Mouse (Mus musculus): Measurements from ENCODE around the gene Lrp1. TPM values are rescaled to one million over a fixed set of nuclear protein-coding genes. Genes with fewer than 3 reads are reported as not detected.
A peak's percentile ranks its signal among the peaks of the same experiment; 100 is the strongest.

The Lrp1 gene
- polyA plus RNA-seq (2015; fragmentation: Nextera tagmentation; extraction: Ambion mirVana), result 117 and 119 TPM in 2 replicates

GRCm38 (mm10) chr10:127620406-127621190 is at the start of gene Lrp1:
Gene Lrp1 (minus strand): TSS chr10:127621148.
- Histone ChIP-seq H3K27me3 (replicated peaks) (no peaks in the 10 kb centered on the region), H3K9ac (peak within 1 kb of the TSS; percentile 96), H3K9me3 (no peaks in the 10 kb centered on the region), H3K4me2 (peak within 1 kb of the TSS; percentile 96), H3K4me3 (peak within 1 kb of the TSS; percentile 91), H3K36me3 (replicated peaks) (no peaks in the 10 kb centered on the region), H3K4me1 (peaks cover 51% of the 10 kb centered on the region), H3K27ac (peak within 1 kb of the TSS; percentile 88)
- ATAC-seq (replicated peaks), result peak; percentile 81
- under 1% methylated on average over 21 of the region's 32 CpGs for WGBS

DNA sequence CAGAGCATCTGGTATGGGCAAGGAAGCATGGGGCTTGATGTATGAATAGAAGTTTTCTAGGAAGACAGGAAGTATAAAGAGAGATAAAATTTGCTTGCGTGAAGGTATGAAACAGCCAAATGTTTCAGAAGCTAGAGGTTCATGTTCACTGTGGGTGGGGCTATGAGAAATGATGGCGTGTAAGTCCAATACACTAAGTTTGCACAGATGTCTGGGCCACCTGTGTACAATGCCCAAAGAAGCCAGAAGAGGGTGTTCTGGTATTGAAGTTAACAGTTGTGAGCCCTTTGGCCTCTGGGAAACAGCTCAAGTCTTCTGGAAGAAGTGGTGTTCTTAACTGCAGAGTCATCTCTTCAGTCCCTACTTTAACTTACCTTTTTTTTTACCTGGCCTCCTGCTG is 49.2 kb upstream of the Lrp1 start:
- no peak overlapping the region for H3K27ac ChIP-seq
- 92% methylated on average over 2 of the region's 2 CpGs for WGBS
- no peaks in the 10 kb centered on the region for H3K36me3 ChIP-seq (replicated peaks)
- ATAC-seq (replicated peaks), result no peak
- H3K4me3 ChIP-seq, result no peak overlapping the region
- H3K4me2 ChIP-seq, result no peak overlapping the region
- H3K4me1 ChIP-seq, result peaks cover 34% of the 10 kb centered on the region
- peaks cover 20% of the 10 kb centered on the region for H3K27me3 ChIP-seq (replicated peaks)
- no peaks in the 10 kb centered on the region for H3K9me3 ChIP-seq
- H3K9ac ChIP-seq, result no peak overlapping the region

DNA sequence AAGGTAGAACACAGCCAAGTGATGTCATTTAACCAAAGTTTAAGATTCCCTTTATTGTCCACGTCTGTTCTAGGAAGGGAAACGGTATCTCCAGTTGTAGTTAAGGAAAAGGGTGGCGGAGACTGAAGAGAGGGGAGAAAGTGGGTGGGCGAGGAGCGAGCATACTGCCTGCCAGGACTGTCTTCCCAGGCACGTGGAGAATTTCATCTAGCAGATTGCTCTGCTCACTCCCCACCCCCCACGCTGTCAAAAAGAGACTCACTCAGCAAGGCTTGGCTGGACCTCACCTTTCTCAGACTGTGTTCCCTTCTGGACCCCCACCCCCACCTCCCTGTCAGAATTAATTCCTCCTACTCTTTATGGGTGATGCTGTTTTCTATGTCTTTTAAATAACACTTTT is 48.2 kb upstream of the Lrp1 start:
- peaks cover 34% of the 10 kb centered on the region for H3K4me1 ChIP-seq
- H3K4me3 ChIP-seq, result no peak overlapping the region
- peak overlapping the region; percentile 93; the same call in 1 of the 2 replicates for H3K4me2 ChIP-seq
- no peaks in the 10 kb centered on the region for H3K9me3 ChIP-seq
- H3K27me3 ChIP-seq (replicated peaks), result peaks cover 30% of the 10 kb centered on the region
- no peaks in the 10 kb centered on the region for H3K36me3 ChIP-seq (replicated peaks)
- WGBS, result 30% methylated on average over 7 of the region's 7 CpGs
- no peak for ATAC-seq (replicated peaks)
- H3K27ac ChIP-seq, result no peak overlapping the region
- H3K9ac ChIP-seq, result no peak overlapping the region

DNA sequence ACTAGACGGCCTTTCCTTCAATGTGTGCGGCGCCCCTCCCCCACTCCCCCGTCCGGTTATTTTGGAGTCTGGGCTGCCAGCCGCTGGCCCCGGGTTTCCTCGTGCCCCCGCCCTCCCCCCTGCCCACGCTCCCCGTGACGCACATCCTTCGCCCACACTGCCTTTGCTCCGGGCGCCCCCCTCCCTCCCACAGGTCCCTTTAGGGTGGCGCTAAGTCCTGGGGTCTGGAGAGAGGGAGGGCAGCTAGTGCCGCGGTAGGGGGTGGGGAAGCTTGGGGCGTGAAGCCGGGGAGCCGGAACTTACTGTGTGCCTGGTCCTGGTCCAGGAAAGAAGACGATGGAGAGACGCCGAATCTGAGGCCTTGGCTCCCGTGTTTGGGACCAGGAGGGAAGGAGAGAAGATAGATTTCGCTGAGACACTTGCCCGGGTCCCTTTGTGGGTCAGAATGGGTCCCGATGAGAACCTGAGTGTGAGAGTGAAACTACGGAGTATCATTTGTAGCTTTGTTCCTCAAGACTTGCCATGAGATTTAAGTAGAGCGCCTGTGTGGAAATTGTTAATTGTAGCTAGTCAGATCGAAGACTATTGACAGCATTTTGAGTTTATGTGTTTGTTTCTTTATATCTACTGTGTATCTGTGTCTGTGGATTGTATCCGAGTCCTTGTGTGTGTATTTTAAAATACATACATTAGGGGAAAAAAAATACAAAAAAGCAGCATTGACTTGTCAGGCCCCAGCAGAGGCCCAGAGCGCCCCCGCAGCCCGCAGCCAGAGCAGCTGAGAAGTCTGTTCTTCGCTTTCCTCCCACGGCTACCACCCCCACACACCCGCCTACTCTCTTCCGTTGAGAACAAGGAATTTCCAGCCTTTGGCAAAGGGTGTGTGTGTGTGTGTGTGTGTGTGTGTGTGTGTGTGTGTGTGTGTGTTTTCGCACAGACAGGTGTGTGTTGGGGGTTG is 47.4 kb upstream of the Lrp1 start, which contains the start of gene Nab2:
Gene Nab2, minus strand, starts transcription at position 476 of the 958 bp plus-strand sequence.
- 0 out of 2 replicates have a peak, but pooled peaks have one; percentile 31 for ATAC-seq (replicated peaks)
- peaks cover 38% of the 10 kb centered on the region for H3K27me3 ChIP-seq (replicated peaks)
- peaks cover 34% of the 10 kb centered on the region for H3K4me1 ChIP-seq
- H3K4me2 ChIP-seq, result peak within 1 kb of the TSS; percentile 93
- peak within 1 kb of the TSS; percentile 55; the same call in 1 of the 2 replicates for H3K27ac ChIP-seq
- peak within 1 kb of the TSS; percentile 56 for H3K4me3 ChIP-seq
- H3K9me3 ChIP-seq, result no peaks in the 10 kb centered on the region
- H3K36me3 ChIP-seq (replicated peaks), result no peaks in the 10 kb centered on the region
- H3K9ac ChIP-seq, result 0 out of 2 replicates have a peak within 1 kb of the TSS, but pooled peaks have one; percentile 16
- WGBS, result 2% methylated on average over 40 of the region's 40 CpGs

GRCm38 (mm10) chr10:127667269-127668092 is 46.5 kb upstream of the Lrp1 start:
- Histone ChIP-seq H3K4me1 (peaks cover 39% of the 10 kb centered on the region), H3K27ac (peak overlapping the region; percentile 55; the same call in 1 of the 2 replicates), H3K4me3 (peak overlapping the region; percentile 56), H3K9ac (0 out of 2 replicates have a peak overlapping the region, but pooled peaks have one; percentile 49), H3K36me3 (replicated peaks) (no peaks in the 10 kb centered on the region), H3K4me2 (peak overlapping the region; percentile 93), H3K9me3 (no peaks in the 10 kb centered on the region), H3K27me3 (replicated peaks) (peaks cover 47% of the 10 kb centered on the region)
- ATAC-seq (replicated peaks), result no peak; the same call in 1 of the 2 replicates
- 3% methylated on average over 35 of the region's 35 CpGs for WGBS

DNA sequence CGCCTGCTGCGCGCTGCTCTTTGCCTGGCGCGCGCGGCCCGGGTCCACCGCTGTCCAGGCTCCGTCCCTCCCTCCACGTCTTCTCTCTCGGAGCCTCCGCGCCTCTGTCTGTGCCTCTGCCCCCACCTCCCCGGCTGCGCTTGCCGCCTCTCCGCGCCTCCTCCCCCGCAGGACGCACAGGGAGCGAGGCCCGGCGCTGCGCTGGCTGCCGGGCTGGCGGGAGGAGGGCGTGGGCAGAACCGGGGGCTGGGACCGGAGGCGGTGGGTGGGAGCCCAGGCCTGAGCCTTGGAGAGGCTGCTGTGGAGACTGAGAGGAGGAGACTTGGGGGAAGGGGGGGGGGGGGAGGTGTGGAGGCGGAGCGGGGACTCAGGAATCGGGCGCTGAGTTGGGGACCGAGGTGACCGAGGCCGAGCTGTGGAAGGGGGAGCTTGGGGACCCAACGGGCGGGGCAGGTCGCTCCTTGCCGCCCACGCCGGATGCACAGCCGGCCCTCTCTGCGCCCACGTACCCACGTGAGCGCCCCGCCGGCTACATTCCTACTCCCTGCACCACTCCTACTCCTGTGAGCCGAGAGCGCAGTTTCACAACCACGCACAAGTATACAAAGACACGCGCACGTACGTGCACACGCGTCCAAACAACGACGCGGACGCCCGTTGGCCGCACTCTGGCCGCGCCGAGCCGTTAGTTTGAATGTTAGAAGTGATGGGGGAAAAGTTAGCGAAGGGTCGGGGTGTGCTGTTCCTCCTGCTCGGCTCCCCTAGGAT is 45.7 kb upstream of the Lrp1 start, which contains the start of gene Nemp1:
Gene Nemp1, plus strand, starts transcription at position 401 of the 768 bp plus-strand sequence.
- Histone ChIP-seq H3K4me2 (peak within 1 kb of the TSS; percentile 93), H3K9me3 (no peaks in the 10 kb centered on the region), H3K4me1 (peaks cover 47% of the 10 kb centered on the region), H3K4me3 (peak within 1 kb of the TSS; percentile 56), H3K27me3 (replicated peaks) (peaks cover 55% of the 10 kb centered on the region), H3K27ac (peak within 1 kb of the TSS; percentile 55; the same call in 1 of the 2 replicates), H3K36me3 (replicated peaks) (no peaks in the 10 kb centered on the region), H3K9ac (peak within 1 kb of the TSS; percentile 49)
- ATAC-seq (replicated peaks), result peak; percentile 55
- WGBS, result under 1% methylated on average over 64 of the region's 73 CpGs

DNA sequence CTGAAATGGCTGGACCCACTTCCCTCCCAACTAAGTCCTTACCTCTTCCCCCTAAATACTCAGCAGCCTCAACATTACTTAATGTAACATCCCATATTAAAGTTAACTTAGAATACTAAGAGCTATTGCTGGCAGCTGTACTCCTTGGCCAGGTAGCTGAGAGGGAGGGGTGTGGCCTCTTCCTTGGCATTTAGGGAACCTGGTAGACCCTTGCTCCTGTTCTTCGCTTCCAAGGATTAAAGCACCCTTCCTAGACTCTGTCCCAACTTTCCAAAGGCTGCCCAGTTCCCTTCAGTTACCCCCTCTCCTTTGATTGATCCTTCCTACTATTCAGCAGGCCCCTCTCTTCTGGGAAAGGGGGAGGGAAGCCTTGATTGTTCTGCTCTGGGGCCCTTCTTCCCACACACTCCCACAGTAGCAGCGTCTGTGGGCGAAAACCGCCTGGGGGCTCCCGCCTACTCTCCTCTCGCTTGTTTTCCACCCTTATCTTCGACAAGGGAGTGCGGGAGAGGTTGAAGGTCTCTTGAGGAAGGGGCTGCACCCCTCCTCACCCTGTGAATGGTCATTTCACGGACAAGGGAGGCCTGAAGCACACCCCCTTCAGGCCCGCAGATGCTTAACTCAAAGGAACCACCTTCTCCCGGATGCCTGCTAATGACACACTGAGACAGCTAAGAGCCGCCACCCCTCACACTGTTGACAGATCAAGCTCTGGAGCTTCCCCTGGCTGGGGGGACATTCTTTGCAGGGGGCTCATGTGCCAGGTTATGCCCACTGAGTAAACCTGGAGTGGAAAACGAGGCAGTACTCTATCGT is 44.6 kb upstream of the Lrp1 start:
- H3K27ac ChIP-seq, result no peak overlapping the region
- no peak for ATAC-seq (replicated peaks)
- no peaks in the 10 kb centered on the region for H3K36me3 ChIP-seq (replicated peaks)
- WGBS, result 5% methylated on average over 14 of the region's 14 CpGs
- peaks cover 50% of the 10 kb centered on the region for H3K4me1 ChIP-seq
- H3K9me3 ChIP-seq, result no peaks in the 10 kb centered on the region
- peak overlapping the region; percentile 56 for H3K4me3 ChIP-seq
- no peak overlapping the region for H3K9ac ChIP-seq
- peaks cover 65% of the 10 kb centered on the region for H3K27me3 ChIP-seq (replicated peaks)
- peak overlapping the region; percentile 93 for H3K4me2 ChIP-seq

GRCm38 (mm10) chr10:127664891-127665290 is 43.9 kb upstream of the Lrp1 start:
- no peak for ATAC-seq (replicated peaks)
- no peaks in the 10 kb centered on the region for H3K9me3 ChIP-seq
- H3K36me3 ChIP-seq (replicated peaks), result no peaks in the 10 kb centered on the region
- peaks cover 50% of the 10 kb centered on the region for H3K4me1 ChIP-seq
- H3K4me3 ChIP-seq, result 0 out of 2 replicates have a peak overlapping the region, but pooled peaks have one; percentile 56
- no peak overlapping the region for H3K27ac ChIP-seq
- whole genome bisulfite sequencing, result 18% methylated on average over 13 of the region's 13 CpGs
- no peak overlapping the region for H3K9ac ChIP-seq
- H3K27me3 ChIP-seq (replicated peaks), result peaks cover 71% of the 10 kb centered on the region
- H3K4me2 ChIP-seq, result peak overlapping the region; percentile 93; the same call in 1 of the 2 replicates

- H3K4me2 ChIP-seq, result no peak overlapping the region
- H3K4me3 ChIP-seq, result no peak overlapping the region
- H3K27ac ChIP-seq, result no peak overlapping the region
- H3K27me3 ChIP-seq (replicated peaks), result peaks cover 71% of the 10 kb centered on the region
- ATAC-seq (replicated peaks), result no peak
- no peaks in the 10 kb centered on the region for H3K9me3 ChIP-seq
- peaks cover 49% of the 10 kb centered on the region for H3K4me1 ChIP-seq
- WGBS, result 12% methylated on average over 16 of the region's 16 CpGs
- no peaks in the 10 kb centered on the region for H3K36me3 ChIP-seq (replicated peaks)
- H3K9ac ChIP-seq, result no peak overlapping the region
Observed at GRCm38 (mm10) chr10:127664166-127664565, 43.2 kb upstream of the Lrp1 start.

DNA sequence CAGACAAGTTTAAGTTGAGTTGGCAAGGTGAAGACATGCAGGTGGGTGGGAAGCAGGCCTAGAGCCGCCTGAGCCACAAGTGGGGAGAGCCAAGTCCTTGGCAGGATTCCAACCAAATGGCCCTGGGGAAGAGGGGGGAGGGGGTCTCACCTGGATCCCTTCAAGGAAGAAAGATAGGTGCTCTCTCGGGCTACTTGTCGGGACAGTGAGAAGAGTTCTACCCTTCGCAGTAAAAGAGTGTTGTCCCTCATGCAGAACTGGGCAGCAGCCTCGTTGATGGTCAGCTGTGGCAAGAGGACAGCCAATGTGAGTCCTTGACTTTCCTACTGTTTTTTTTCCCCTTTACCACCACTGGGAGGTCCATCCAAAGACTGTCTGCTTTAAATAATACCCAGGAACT is 42.6 kb upstream of the Lrp1 start:
- WGBS, result 20% methylated on average over 5 of the region's 5 CpGs
- Histone ChIP-seq H3K9ac (no peak overlapping the region), H3K27ac (no peak overlapping the region), H3K4me2 (no peak overlapping the region), H3K36me3 (replicated peaks) (no peaks in the 10 kb centered on the region), H3K4me3 (no peak overlapping the region), H3K4me1 (peaks cover 43% of the 10 kb centered on the region), H3K9me3 (no peaks in the 10 kb centered on the region), H3K27me3 (replicated peaks) (peaks cover 71% of the 10 kb centered on the region)
- no peak for ATAC-seq (replicated peaks)
